Comparison of ENCODE assay signal across 8 mouse cellular contexts in the genomic region with DNA sequence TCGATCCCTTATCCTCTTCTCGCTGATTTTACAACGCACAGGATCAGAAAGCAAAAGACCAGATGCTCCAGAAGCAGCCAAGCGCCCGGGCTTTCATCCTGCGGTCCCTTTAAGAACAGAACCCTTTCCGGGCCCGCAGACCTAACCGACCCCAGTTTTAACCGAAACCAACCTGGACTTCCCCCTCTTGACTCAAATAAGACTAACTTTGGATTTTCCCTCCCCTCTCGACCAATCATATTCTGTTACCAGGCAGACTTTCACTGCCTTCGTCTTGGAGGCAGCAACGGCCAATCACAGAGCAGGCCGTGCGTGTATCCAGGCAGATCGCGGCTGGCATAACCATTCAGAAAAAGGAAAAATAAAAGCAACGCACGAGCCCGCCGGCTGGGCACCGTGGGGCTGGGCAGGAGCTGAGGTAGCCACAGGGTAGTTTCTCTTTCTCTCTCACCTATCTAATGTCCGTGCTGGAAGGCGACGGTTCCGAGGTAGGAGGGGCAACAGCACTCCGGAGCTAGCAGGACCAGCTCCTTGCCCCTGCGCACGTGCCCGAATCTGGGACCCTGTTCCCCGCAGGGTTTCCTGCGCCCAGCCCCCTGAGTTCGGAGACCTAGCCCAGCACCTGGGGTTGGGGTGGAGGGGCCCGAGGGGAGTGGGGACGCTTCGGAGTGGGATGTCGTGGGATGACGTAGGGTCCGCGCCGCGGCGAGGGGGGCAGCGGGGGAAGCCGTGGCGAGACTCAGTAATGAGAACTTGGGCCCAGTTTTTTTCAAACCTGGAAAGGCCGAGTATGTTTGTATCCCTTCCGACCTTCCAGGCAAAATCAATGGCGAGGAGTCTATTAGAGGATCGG. TPM values are rescaled to one million over a fixed set of nuclear protein-coding genes. Genes with fewer than 3 reads are reported as not detected.
A peak's percentile ranks its signal among the peaks of the same experiment; 100 is the strongest.
DNase-seq lines count a peak whose midpoint lies in the region; ATAC-seq and TF ChIP-seq lines count a peak whose summit lies in the region.

Rfx5 (plus strand) TSS at position 312 of the 853 bp plus-strand sequence.

- under 1% methylated on average over 50 of the region's 50 CpGs for WGBS in heart, embryonic 12.5 days
- WGBS in kidney, postnatal 0 days: under 1% methylated on average over 45 of the region's 50 CpGs
- whole genome bisulfite sequencing in liver, embryonic 11.5 days: under 1% methylated on average over 50 of the region's 50 CpGs
- under 1% methylated on average over 49 of the region's 50 CpGs for WGBS in stomach, embryonic 14.5 days

- peak within 1 kb of the TSS; percentile 77 for H3K4me2 ChIP-seq in heart, embryonic 12.5 days
- peak within 1 kb of the TSS; percentile 80 for H3K4me2 ChIP-seq in kidney, postnatal 0 days (ENCODE audit: low read length)
- H3K4me2 ChIP-seq in liver, embryonic 11.5 days: peak within 1 kb of the TSS; percentile 84
- H3K4me2 ChIP-seq in stomach, embryonic 14.5 days (replicated peaks; ENCODE audit: low read depth, low read length): peak within 1 kb of the TSS; percentile 48

- peaks cover 30% of the 10 kb centered on the region for H3K4me1 ChIP-seq in heart, embryonic 12.5 days (replicated peaks)
- peaks cover 10% of the 10 kb centered on the region; the same call in 1 of the 2 replicates for H3K4me1 ChIP-seq in kidney, postnatal 0 days (replicated peaks; ENCODE audit: insufficient read depth, low read length)
- peaks cover 7% of the 10 kb centered on the region; the same call in 1 of the 2 replicates for H3K4me1 ChIP-seq in liver, embryonic 11.5 days (replicated peaks; ENCODE audit: control insufficient read depth, insufficient read depth, low read length)
- H3K4me1 ChIP-seq in stomach, embryonic 14.5 days (ENCODE audit: control insufficient read depth, insufficient read depth, low read length): peaks cover 6% of the 10 kb centered on the region; the same call in 1 of the 2 replicates

- no peaks in the 10 kb centered on the region for H3K27me3 ChIP-seq in heart, embryonic 12.5 days (replicated peaks)
- no peaks in the 10 kb centered on the region for H3K27me3 ChIP-seq in kidney, postnatal 0 days (ENCODE audit: insufficient read depth, low read length)
- H3K27me3 ChIP-seq in liver, embryonic 11.5 days (replicated peaks; ENCODE audit: control insufficient read depth, insufficient read depth, low read length): no peaks in the 10 kb centered on the region
- no peaks in the 10 kb centered on the region for H3K27me3 ChIP-seq in stomach, embryonic 14.5 days (ENCODE audit: control insufficient read depth, insufficient read depth, low read length)

- DNase-seq in CD4-positive helper T cell, adult 2 months (ENCODE audit: low read depth, low spot score): peak; percentile 98
- DNase-seq in brain, embryonic 18.5 days (ENCODE audit: low read depth, low spot score): peak; percentile 94
- peak; percentile 99 for DNase-seq in kidney, postnatal 0 days (ENCODE audit: low spot score)
- peak; percentile 89 for DNase-seq in liver, embryonic 11.5 days (ENCODE audit: low spot score)
- DNase-seq in naive thymus-derived CD4-positive, alpha-beta T cell, adult 2 months (ENCODE audit: low read depth): peak; percentile 98

- H3K36me3 ChIP-seq in heart, embryonic 12.5 days: peaks cover 35% of the 10 kb centered on the region
- peaks cover 31% of the 10 kb centered on the region for H3K36me3 ChIP-seq in kidney, postnatal 0 days (ENCODE audit: insufficient read depth, low read length)
- H3K36me3 ChIP-seq in liver, embryonic 11.5 days (ENCODE audit: control insufficient read depth, insufficient read depth, low read length): peaks cover 7% of the 10 kb centered on the region; the same call in 1 of the 2 replicates
- peaks cover 32% of the 10 kb centered on the region for H3K36me3 ChIP-seq in stomach, embryonic 14.5 days (ENCODE audit: control insufficient read depth, insufficient read depth, low read length)

- TF ChIP-seq CTCF in kidney, postnatal 0 days (IDR thresholded peaks at IDR 0.05; ENCODE audit: low read depth): no peak

- H3K9me3 ChIP-seq in heart, embryonic 12.5 days (replicated peaks): no peaks in the 10 kb centered on the region
- H3K9me3 ChIP-seq in kidney, postnatal 0 days (replicated peaks; ENCODE audit: low read length): no peaks in the 10 kb centered on the region
- no peaks in the 10 kb centered on the region for H3K9me3 ChIP-seq in liver, embryonic 11.5 days (ENCODE audit: control insufficient read depth, low read length)
- H3K9me3 ChIP-seq in stomach, embryonic 14.5 days (ENCODE audit: control insufficient read depth, low read depth, low read length): no peaks in the 10 kb centered on the region

- peak within 1 kb of the TSS; percentile 81 for H3K4me3 ChIP-seq in heart, embryonic 12.5 days
- peak within 1 kb of the TSS; percentile 89 for H3K4me3 ChIP-seq in kidney, postnatal 0 days (replicated peaks; ENCODE audit: low read depth, low read length)
- peak within 1 kb of the TSS; percentile 67 for H3K4me3 ChIP-seq in liver, embryonic 11.5 days (ENCODE audit: low read depth, low read length)
- peak within 1 kb of the TSS; percentile 60 for H3K4me3 ChIP-seq in stomach, embryonic 14.5 days (ENCODE audit: low read depth, low read length)

- H3K27ac ChIP-seq in heart, embryonic 12.5 days (ENCODE audit: poor library complexity, severe bottlenecking): peak within 1 kb of the TSS; percentile 79
- H3K27ac ChIP-seq in kidney, postnatal 0 days: peak within 1 kb of the TSS; percentile 93
- peak within 1 kb of the TSS; percentile 79 for H3K27ac ChIP-seq in liver, embryonic 11.5 days (ENCODE audit: low read depth, low read length)
- H3K27ac ChIP-seq in stomach, embryonic 14.5 days (ENCODE audit: low read length): peak within 1 kb of the TSS; percentile 86

- H3K9ac ChIP-seq in heart, embryonic 12.5 days: peak within 1 kb of the TSS; percentile 89
- H3K9ac ChIP-seq in kidney, postnatal 0 days (ENCODE audit: low read depth, low read length): peak within 1 kb of the TSS; percentile 89
- peak within 1 kb of the TSS; percentile 83 for H3K9ac ChIP-seq in liver, embryonic 11.5 days (ENCODE audit: low read depth, low read length)
- peak within 1 kb of the TSS; percentile 78 for H3K9ac ChIP-seq in stomach, embryonic 14.5 days (replicated peaks; ENCODE audit: low read depth, low read length)

- ATAC-seq in erythroid progenitor cell, adult 5-6 weeks (replicated peaks; ENCODE audit: low FRiP score, poor library complexity, severe bottlenecking): peak; percentile 96
- ATAC-seq in heart, embryonic 12.5 days (ENCODE audit: insufficient number of reproducible peaks, low FRiP score): peak; percentile 94
- peak; percentile 96 for ATAC-seq in kidney, postnatal 0 days (replicated peaks; ENCODE audit: low FRiP score, low read depth)
- peak; percentile 95 for ATAC-seq in liver, embryonic 11.5 days (replicated peaks; ENCODE audit: low FRiP score)
- ATAC-seq in stomach, embryonic 14.5 days (ENCODE audit: insufficient number of reproducible peaks, insufficient read depth, low FRiP score, low read depth): peak; percentile 94

RNA-seq across cellular contexts. Expression of gene Rfx5, which starts in this region (rescaled TPM):
- total RNA-seq in erythroid progenitor cell, adult 5-6 weeks (2015; ENCODE audit: low replicate concordance): 4.3 and 6.7 TPM in 2 replicates
- total RNA-seq in erythroid progenitor cell, adult 5-6 weeks (2017; ENCODE audit: low replicate concordance): 1.4 and 2.3 TPM in 2 replicates
- polyA plus RNA-seq in heart, embryonic 12.5 days (2016; fragmentation: Nextera tagmentation; extraction: Ambion mirVana): 8.7 and 9.5 TPM in 2 replicates
- polyA plus RNA-seq in kidney, postnatal 0 days (2015; fragmentation: Nextera tagmentation; extraction: Ambion mirVana): 5.9 and 6.8 TPM in 2 replicates
- polyA plus RNA-seq in liver, embryonic 11.5 days (2014; fragmentation: Nextera tagmentation; extraction: Ambion mirVana): 4.5 and 4.9 TPM in 2 replicates
- 12.8 and 14.5 TPM in 2 replicates for polyA plus RNA-seq in stomach, embryonic 14.5 days (2014; fragmentation: Nextera tagmentation; extraction: Ambion mirVana)

Comparison
In these comparisons a context has a peak if more than half of its experiments do, and no peak if none do; other contexts are left out.
1. Peak in every context shown above with its lines: DNase-seq, ATAC-seq, H3K4me3 ChIP-seq and H3K27ac ChIP-seq.